Mouse (Mus musculus): ENCODE results near the gene Ptprn2. TPM values are rescaled to one million over a fixed set of nuclear protein-coding genes. Genes with fewer than 3 reads are reported as not detected.

Gene Ptprn2
- total and polyA plus RNA-seq, 3 experiments, result 0.17 TPM; not detected in 2

DNA sequence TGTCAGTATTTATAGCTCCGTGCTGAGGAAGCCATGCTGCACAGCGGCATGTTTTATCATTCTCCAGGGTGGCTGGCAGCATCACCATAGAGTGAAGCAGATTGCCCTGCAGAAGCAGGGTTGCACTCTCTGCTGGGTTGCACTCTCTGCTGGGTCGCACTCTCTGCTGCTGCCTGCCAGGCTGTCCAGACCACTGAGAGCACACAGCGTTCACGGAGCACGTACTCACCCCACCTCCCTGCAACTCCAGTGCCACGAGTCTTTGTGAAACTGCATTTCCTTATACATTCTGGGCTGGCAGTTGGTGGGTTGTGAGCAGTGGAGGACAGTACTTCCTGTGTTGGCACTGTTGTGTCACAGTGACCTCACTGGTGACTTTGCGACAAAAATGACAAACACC, 108.9 kb downstream of the Ptprn2 start:
- no peak for DNase-seq (ENCODE audit: extremely low read depth)
- in situ Hi-C loops (cut with MboI; ENCODE audit: low pct_ligation_motif_present, low pct_unique_long_range_greater_than_20kb, low sequenced_read_pairs), result loop anchor here (10.0 to 25.0 kb wide), 2 partner anchors 60 to 332 kb away; partner anchors contain the start of gene Wdr60
- Histone ChIP-seq H3K9ac (ENCODE audit: insufficient read depth, low read depth) (no peak overlapping the region), H3K27ac (ENCODE audit: insufficient read depth, low read depth) (0 out of 2 replicates have a peak overlapping the region, but pooled peaks have one; percentile 16), H3K4me3 (replicated peaks in 1 of 3; ENCODE audit: low read depth in 2 of 3, low read length in 2 of 3, poor library complexity in 1 of 3) (no peak overlapping the region), H3K4me2 (ENCODE audit: insufficient read depth, low read depth, poor library complexity, severe bottlenecking) (no peak overlapping the region), H3K36me3 (replicated peaks in 1 of 2; ENCODE audit: control insufficient read depth in 1 of 2, insufficient read depth in 1 of 2, low read length in 1 of 2) (no peaks in the 10 kb centered on the region), H3K4me1 (ENCODE audit: control insufficient read depth in 1 of 2, insufficient read depth in 2 of 2) (peaks cover 32 to 48% of the 10 kb centered on the region in 2 experiments), H3K27me3 (replicated peaks) (no peaks in the 10 kb centered on the region), H3K79me2 (replicated peaks; ENCODE audit: control insufficient read depth, extremely low read depth, insufficient read depth, poor library complexity, severe bottlenecking) (no peaks in the 10 kb centered on the region), H3K9me3 (replicated peaks; ENCODE audit: low read length) (no peaks in the 10 kb centered on the region)
- dilution Hi-C loops (cut with MboI; ENCODE audit: extremely low pct_ligation_motif_present, extremely low pct_unique_long_range_greater_than_20kb, low sequenced_read_pairs), result no loop called here
- TF ChIP-seq USF1 (IDR thresholded peaks at IDR 0.05; ENCODE audit: low read depth, low read length), result no peak
- no peak for TF ChIP-seq MXI1 (IDR thresholded peaks at IDR 0.05; ENCODE audit: low read depth, low read length)
- no peak for TF ChIP-seq MAX (IDR thresholded peaks at IDR 0.05; ENCODE audit: low read length)
- no peak for TF ChIP-seq SMC3 (IDR thresholded peaks at IDR 0.05; ENCODE audit: low read depth, low read length)

DNA sequence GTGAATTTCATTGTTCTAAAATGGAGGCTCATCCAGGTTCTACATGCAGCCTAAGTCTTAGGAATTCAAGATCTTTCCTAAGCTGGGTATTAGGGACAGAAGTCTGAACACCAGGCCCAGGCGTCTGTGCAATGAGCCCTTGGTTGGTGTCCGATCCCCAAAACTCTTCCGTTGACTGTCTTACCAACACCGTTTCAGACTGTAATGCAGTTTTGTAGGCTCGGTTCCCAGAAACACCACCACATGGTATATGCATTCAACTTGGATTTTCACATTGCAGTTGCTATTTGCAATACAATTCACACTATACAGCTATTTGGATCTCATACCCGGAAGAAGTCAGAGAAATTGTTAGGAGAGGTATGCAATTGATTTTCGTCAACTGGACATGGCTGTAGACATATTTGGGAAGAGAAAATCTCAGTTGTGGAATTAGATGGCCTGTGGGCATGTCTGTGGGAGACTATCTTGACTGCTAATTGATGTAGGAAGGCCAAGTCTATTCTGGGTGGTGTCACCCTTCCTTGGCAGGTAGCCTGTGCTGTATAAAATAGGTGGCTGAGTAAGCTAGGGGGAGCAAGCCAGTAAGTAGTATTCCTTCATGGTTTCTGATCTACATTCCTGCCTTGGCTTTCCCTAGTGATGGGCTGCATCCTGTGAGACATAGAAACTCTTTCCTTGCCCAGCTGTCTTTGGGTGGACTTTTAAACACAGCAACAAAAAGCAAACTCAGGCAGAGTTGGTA, 109.5 kb downstream of the Ptprn2 start:
- Histone ChIP-seq H3K27me3 (replicated peaks) (no peaks in the 10 kb centered on the region), H3K4me3 (replicated peaks in 1 of 3; ENCODE audit: low read depth in 2 of 3, low read length in 2 of 3, poor library complexity in 1 of 3) (no peak overlapping the region), H3K4me1 (ENCODE audit: control insufficient read depth in 1 of 2, insufficient read depth in 2 of 2) (peaks cover 32 to 48% of the 10 kb centered on the region in 2 experiments), H3K9ac (ENCODE audit: insufficient read depth, low read depth) (0 out of 2 replicates have a peak overlapping the region, but pooled peaks have one; percentile 29), H3K9me3 (replicated peaks; ENCODE audit: low read length) (no peaks in the 10 kb centered on the region), H3K27ac (ENCODE audit: insufficient read depth, low read depth) (peak overlapping the region; percentile 97), H3K4me2 (ENCODE audit: insufficient read depth, low read depth, poor library complexity, severe bottlenecking) (peak overlapping the region; percentile 47; the same call in 1 of the 2 replicates), H3K36me3 (replicated peaks in 1 of 2; ENCODE audit: control insufficient read depth in 1 of 2, insufficient read depth in 1 of 2, low read length in 1 of 2) (no peaks in the 10 kb centered on the region), H3K79me2 (replicated peaks; ENCODE audit: control insufficient read depth, extremely low read depth, insufficient read depth, poor library complexity, severe bottlenecking) (no peaks in the 10 kb centered on the region)
- no peak for DNase-seq (ENCODE audit: extremely low read depth)
- in situ Hi-C loops (cut with MboI; ENCODE audit: low pct_ligation_motif_present, low pct_unique_long_range_greater_than_20kb, low sequenced_read_pairs), result loop anchor here (10.0 to 25.0 kb wide), 2 partner anchors 60 to 333 kb away; partner anchors contain the start of gene Wdr60
- TF ChIP-seq UBTF (IDR thresholded peaks at IDR 0.05; ENCODE audit: low read depth, low read length) (no peak), RAD21 (IDR thresholded peaks at IDR 0.05; ENCODE audit: low read depth, low read length) (no peak), NRF1 (IDR thresholded peaks at IDR 0.05; ENCODE audit: low read depth, low read length) (no peak), BHLHE40 (IDR thresholded peaks at IDR 0.05; ENCODE audit: low read depth, low read length) (no peak), MYC (IDR thresholded peaks at IDR 0.05; ENCODE audit: low read depth, low read length) (no peak), POLR2AphosphoS2 (IDR thresholded peaks at IDR 0.05; ENCODE audit: low read depth, low read length) (no peak)
- dilution Hi-C loops (cut with MboI; ENCODE audit: extremely low pct_ligation_motif_present, extremely low pct_unique_long_range_greater_than_20kb, low sequenced_read_pairs), result no loop called here

DNA sequence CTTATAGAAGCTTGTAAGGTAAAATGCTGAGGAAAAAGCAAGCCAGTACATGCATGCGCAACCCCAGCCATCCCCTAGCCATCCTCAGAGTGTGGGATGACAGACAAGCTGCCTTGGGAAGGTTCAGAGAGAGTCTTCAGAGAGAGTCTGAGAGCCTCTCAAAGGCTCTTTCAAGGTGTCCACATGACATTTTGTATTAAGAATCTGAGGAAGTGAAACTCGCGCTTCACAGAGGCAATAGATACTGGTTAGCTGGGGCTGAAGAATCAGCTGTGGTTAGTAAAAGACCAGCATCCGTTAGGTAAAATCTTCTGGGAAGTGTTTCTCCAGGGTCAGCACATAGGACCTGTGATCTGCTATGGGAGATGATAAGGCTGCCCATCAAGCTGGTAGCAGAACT, 110.2 kb downstream of the Ptprn2 start:
- Histone ChIP-seq H3K9me3 (replicated peaks; ENCODE audit: low read length) (no peaks in the 10 kb centered on the region), H3K9ac (ENCODE audit: insufficient read depth, low read depth) (peak overlapping the region; percentile 36), H3K36me3 (replicated peaks in 1 of 2; ENCODE audit: control insufficient read depth in 1 of 2, insufficient read depth in 1 of 2, low read length in 1 of 2) (no peaks in the 10 kb centered on the region), H3K4me3 (replicated peaks in 1 of 3; ENCODE audit: low read depth in 2 of 3, low read length in 2 of 3, poor library complexity in 1 of 3) (peak overlapping the region in 1 of 3 experiments; percentile 65), H3K4me2 (ENCODE audit: insufficient read depth, low read depth, poor library complexity, severe bottlenecking) (peak overlapping the region; percentile 47; the same call in 1 of the 2 replicates), H3K79me2 (replicated peaks; ENCODE audit: control insufficient read depth, extremely low read depth, insufficient read depth, poor library complexity, severe bottlenecking) (no peaks in the 10 kb centered on the region), H3K27ac (ENCODE audit: insufficient read depth, low read depth) (peak overlapping the region; percentile 97), H3K27me3 (replicated peaks) (no peaks in the 10 kb centered on the region), H3K4me1 (ENCODE audit: control insufficient read depth in 1 of 2, insufficient read depth in 2 of 2) (peaks cover 32 to 48% of the 10 kb centered on the region in 2 experiments)
- dilution Hi-C loops (cut with MboI; ENCODE audit: extremely low pct_ligation_motif_present, extremely low pct_unique_long_range_greater_than_20kb, low sequenced_read_pairs) (no loop called here), in situ Hi-C loops (cut with MboI; ENCODE audit: low pct_ligation_motif_present, low pct_unique_long_range_greater_than_20kb, low sequenced_read_pairs) (loop anchor here (10.0 to 25.0 kb wide), 2 partner anchors 61 to 333 kb away; partner anchors contain the start of gene Wdr60)
- peak; percentile 79 for DNase-seq (ENCODE audit: extremely low read depth)
- TF ChIP-seq IRF4 (IDR thresholded peaks at IDR 0.05; ENCODE audit: low read depth, low read length) (peak; percentile 96), CTCF (conservative IDR thresholded peaks at IDR 0.05 in 1 of 2, IDR thresholded peaks at IDR 0.05 in 1 of 2; ENCODE audit: low read depth in 2 of 2, low read length in 2 of 2) (no peak), MEF2A (IDR thresholded peaks at IDR 0.05; ENCODE audit: borderline replicate concordance, low read depth, low read length) (0 out of 2 replicates have a peak, but pooled peaks have one; percentile 28), KAT2A (IDR thresholded peaks at IDR 0.05; ENCODE audit: insufficient replicate concordance, low read length) (no peak), USF1 (IDR thresholded peaks at IDR 0.05; ENCODE audit: low read depth, low read length) (peak; percentile 4; the same call in 1 of the 2 replicates), MAZ (IDR thresholded peaks at IDR 0.05; ENCODE audit: low read depth, low read length) (no peak), TBP (conservative IDR thresholded peaks at IDR 0.05; ENCODE audit: low read depth, low read length) (no peak), ZNF384 (IDR thresholded peaks at IDR 0.05; ENCODE audit: low read depth, low read length) (no peak), MXI1 (IDR thresholded peaks at IDR 0.05; ENCODE audit: low read depth, low read length) (no peak), RCOR1 (conservative IDR thresholded peaks at IDR 0.05; ENCODE audit: low read depth, low read length) (no peak), EP300 (IDR thresholded peaks at IDR 0.05; ENCODE audit: low read length) (peak; percentile 91), SIN3A (IDR thresholded peaks at IDR 0.05; ENCODE audit: low read length) (no peak), SMC3 (IDR thresholded peaks at IDR 0.05; ENCODE audit: low read depth, low read length) (no peak), JUND (conservative IDR thresholded peaks at IDR 0.05; ENCODE audit: low read depth, low read length) (no peak), MAX (IDR thresholded peaks at IDR 0.05; ENCODE audit: low read length) (no peak), ETS1 (conservative IDR thresholded peaks at IDR 0.05; ENCODE audit: low read depth, low read length) (peak; percentile 68), MYC (IDR thresholded peaks at IDR 0.05; ENCODE audit: low read depth, low read length) (peak; percentile 50; the same call in 1 of the 2 replicates), E2F4 (IDR thresholded peaks at IDR 0.05; ENCODE audit: insufficient replicate concordance, low read depth, low read length) (no peak)
